Mouse (Mus musculus) CH12.LX (cell line): ENCODE measurements at regions not wholly inside any gene's neighbourhood (a gene's known extent, or its start where the extent isn't known, plus 50 kb on each side); places are given as distances from the start of the nearest gene placed in this dataset.

Experiments used
- DNase-seq: peaks from one replicate; pipeline ENCODE4 v3.0.0-alpha.2; 2013; ENCODE audit errors: extremely low read depth
- H3K27ac ChIP-seq: 2 replicates; pipeline ENCODE4 v1.5.1; 2012; ENCODE audit warnings: low read depth, mild to moderate bottlenecking, control low read depth, moderate library complexity; ENCODE audit not compliant: insufficient read depth
- H3K27me3 ChIP-seq: replicated peaks from 2 replicates; pipeline ENCODE3; 2012; ENCODE audit warnings: inconsistent platforms
- H3K36me3 ChIP-seq, 2 experiments: replicated peaks in 1 of 2; 2 replicates each; pipeline versions ENCODE3 to v1.6.1; 2012; ENCODE audit warnings: inconsistent platforms in 1 of 2, low read length in 1 of 2, mild to moderate bottlenecking in 1 of 2, mixed read lengths in 1 of 2, moderate library complexity in 1 of 2; ENCODE audit not compliant: control insufficient read depth in 1 of 2, insufficient read depth in 1 of 2
- H3K4me1 ChIP-seq, 2 experiments: 2 replicates each; pipeline ENCODE4 v1.6.1; 2012; ENCODE audit warnings: inconsistent platforms in 1 of 2, moderate library complexity in 1 of 2; ENCODE audit not compliant: insufficient read depth in 2 of 2, control insufficient read depth in 1 of 2
- H3K4me2 ChIP-seq: 2 replicates; pipeline ENCODE4 v1.6.1; 2012; ENCODE audit warnings: low read depth, mild to moderate bottlenecking, control low read depth; ENCODE audit not compliant: poor library complexity, insufficient read depth, severe bottlenecking
- H3K4me3 ChIP-seq, 3 experiments: fragments of 150-350 bp in 1 of 3; sonication (generic) in 1 of 3; replicated peaks in 1 of 3; 2 replicates each; pipeline versions ENCODE3 to v1.5.1; 2011 to 2012; ENCODE audit warnings: low read depth in 2 of 3, low read length in 2 of 3, mild to moderate bottlenecking in 2 of 3, moderate library complexity in 2 of 3, control low read depth in 1 of 3, improper control_type of control experiment in 1 of 3, inconsistent platforms in 1 of 3, mixed read lengths in 1 of 3; ENCODE audit not compliant: poor library complexity in 1 of 3
- H3K79me2 ChIP-seq: replicated peaks from 2 replicates; pipeline ENCODE4 v1.6.1; 2012; ENCODE audit warnings: mild to moderate bottlenecking, moderate library complexity; ENCODE audit not compliant: control insufficient read depth, poor library complexity, insufficient read depth, severe bottlenecking; ENCODE audit errors: extremely low read depth
- H3K9ac ChIP-seq: 2 replicates; pipeline ENCODE4 v1.6.1; 2012; ENCODE audit warnings: low read depth, mild to moderate bottlenecking, control low read depth, moderate library complexity; ENCODE audit not compliant: insufficient read depth
- H3K9me3 ChIP-seq: replicated peaks from 2 replicates; pipeline ENCODE3; 2012; ENCODE audit warnings: low read length, inconsistent platforms, mixed read lengths
- BHLHE40 ChIP-seq: IDR thresholded peaks from 2 replicates; pipeline ENCODE4 v1.6.1; 2011; ENCODE audit warnings: mild to moderate bottlenecking, low read depth, low read length, improper control_type of control experiment
- CHD2 ChIP-seq: IDR thresholded peaks from 2 replicates; pipeline ENCODE4 v1.6.1; 2011; ENCODE audit warnings: low read length, improper control_type of control experiment
- CTCF ChIP-seq, 2 experiments: IDR thresholded peaks in 1 of 2; conservative IDR thresholded peaks in 1 of 2; 2 replicates each; pipeline ENCODE4 v1.5.1; 2011 to 2012; ENCODE audit warnings: low read depth in 2 of 2, low read length in 2 of 2, improper control_type of control experiment in 1 of 2, inconsistent platforms in 1 of 2, mild to moderate bottlenecking in 1 of 2, moderate library complexity in 1 of 2
- E2F4 ChIP-seq: IDR thresholded peaks from 2 replicates; pipeline ENCODE4 v1.6.1; 2011; ENCODE audit warnings: low read depth, low read length, improper control_type of control experiment; ENCODE audit not compliant: insufficient replicate concordance
- EP300 ChIP-seq: IDR thresholded peaks from 2 replicates; pipeline ENCODE4 v1.6.1; 2011; ENCODE audit warnings: low read length, improper control_type of control experiment
- ETS1 ChIP-seq: conservative IDR thresholded peaks from 2 replicates; pipeline ENCODE4 v1.6.1; 2012; ENCODE audit warnings: low read depth, mild to moderate bottlenecking, inconsistent platforms, low read length, improper control_type of control experiment, moderate library complexity
- IRF4 ChIP-seq: IDR thresholded peaks from 2 replicates; pipeline ENCODE4 v1.6.1; 2014; ENCODE audit warnings: low read depth, mild to moderate bottlenecking, inconsistent platforms, low read length, improper control_type of control experiment
- JUND ChIP-seq: conservative IDR thresholded peaks from 2 replicates; pipeline ENCODE4 v1.6.1; 2011; ENCODE audit warnings: low read depth, low read length, improper control_type of control experiment
- MAFK ChIP-seq: IDR thresholded peaks from 2 replicates; pipeline ENCODE4 v1.6.1; 2011; ENCODE audit warnings: low read length, improper control_type of control experiment; ENCODE audit not compliant: insufficient replicate concordance
- MAX ChIP-seq: IDR thresholded peaks from 2 replicates; pipeline ENCODE4 v1.6.1; 2011; ENCODE audit warnings: low read length, improper control_type of control experiment
- MEF2A ChIP-seq: IDR thresholded peaks from 2 replicates; pipeline ENCODE4 v1.6.1; 2014; ENCODE audit warnings: low read depth, mild to moderate bottlenecking, inconsistent platforms, low read length, improper control_type of control experiment, borderline replicate concordance
- NELFE ChIP-seq: IDR thresholded peaks from 2 replicates; pipeline ENCODE4 v1.6.1; 2011; ENCODE audit warnings: low read depth, low read length, improper control_type of control experiment
- POLR2AphosphoS2 ChIP-seq: IDR thresholded peaks from 2 replicates; pipeline ENCODE4 v1.6.1; 2011; ENCODE audit warnings: low read depth, low read length, improper control_type of control experiment
- RAD21 ChIP-seq: IDR thresholded peaks from 2 replicates; pipeline ENCODE4 v1.6.1; 2011; ENCODE audit warnings: low read depth, mild to moderate bottlenecking, low read length, improper control_type of control experiment, moderate library complexity
- SIN3A ChIP-seq: IDR thresholded peaks from 2 replicates; pipeline ENCODE4 v1.6.1; 2012; ENCODE audit warnings: low read length, improper control_type of control experiment, inconsistent platforms
- TCF12 ChIP-seq: IDR thresholded peaks from 2 replicates; pipeline ENCODE4 v1.6.1; 2014; ENCODE audit warnings: low read depth, mild to moderate bottlenecking, inconsistent platforms, low read length, improper control_type of control experiment
- UBTF ChIP-seq: IDR thresholded peaks from 2 replicates; pipeline ENCODE4 v1.6.1; 2012; ENCODE audit warnings: low read depth, mild to moderate bottlenecking, inconsistent platforms, low read length, improper control_type of control experiment, moderate library complexity
- USF2 ChIP-seq: conservative IDR thresholded peaks from 2 replicates; pipeline ENCODE4 v1.6.1; 2011; ENCODE audit warnings: low read depth, low read length, improper control_type of control experiment
- ZKSCAN1 ChIP-seq: IDR thresholded peaks from 2 replicates; pipeline ENCODE4 v1.6.1; 2012; ENCODE audit warnings: low read depth, inconsistent platforms, low read length, improper control_type of control experiment, borderline replicate concordance
- ZNF384 ChIP-seq: IDR thresholded peaks from 2 replicates; pipeline ENCODE4 v1.6.1; 2012; ENCODE audit warnings: low read depth, low read length, improper control_type of control experiment, inconsistent platforms
- dilution Hi-C: fragments of 300-500 bp; cut with MboI; formaldehyde crosslinking; loops from 2 replicates; pipeline ENCODE4 v1.14.3; 2020; ENCODE audit warnings: low sequenced_read_pairs; ENCODE audit not compliant: extremely low pct_unique_long_range_greater_than_20kb, extremely low pct_ligation_motif_present
- in situ Hi-C: fragments of 300-500 bp; cut with MboI; formaldehyde crosslinking; loops from 3 replicates; pipeline ENCODE4 v1.14.3; 2019; ENCODE audit warnings: low sequenced_read_pairs, low pct_ligation_motif_present, low pct_unique_long_range_greater_than_20kb, mixed read lengths

- no peak for DNase-seq
- dilution Hi-C loops = no loop called here
These were observed 97.9 kb upstream of the Irx3 start for GRCm38 (mm10) chr8:91899747-91900146.

GRCm38 (mm10) chr8:91897381-91897780 is 95.5 kb upstream of the Irx3 start:
- no peak overlapping the region for H3K4me3 ChIP-seq
- dilution Hi-C loops = no loop called here
- H3K36me3 ChIP-seq = no peaks in the 10 kb centered on the region
- in situ Hi-C loops = no loop called here
- H3K27me3 ChIP-seq = no peaks in the 10 kb centered on the region
- peaks cover 78% of the 10 kb centered on the region for H3K9me3 ChIP-seq
- no peak overlapping the region for H3K9ac ChIP-seq
- no peak overlapping the region for H3K4me2 ChIP-seq
- H3K4me1 ChIP-seq = no peaks in the 10 kb centered on the region
- no peak for TF ChIP-seq SIN3A
- TF ChIP-seq BHLHE40 = no peak
- no peaks in the 10 kb centered on the region for H3K79me2 ChIP-seq
- DNase-seq = no peak
- no peak overlapping the region for H3K27ac ChIP-seq

More at GRCm38 (mm10) chr8:91899747-91900146, 97.9 kb upstream of the Irx3 start:
- Histone ChIP-seq H3K27me3 (no peaks in the 10 kb centered on the region), H3K27ac (no peak overlapping the region), H3K79me2 (no peaks in the 10 kb centered on the region), H3K4me1 (no peaks in the 10 kb centered on the region), H3K9me3 (peaks cover 87% of the 10 kb centered on the region), H3K9ac (no peak overlapping the region), H3K4me3 (no peak overlapping the region), H3K4me2 (no peak overlapping the region), H3K36me3 (no peaks in the 10 kb centered on the region)
- TF ChIP-seq ZNF384 = no peak
- no peak for TF ChIP-seq NELFE
- no peak for TF ChIP-seq CHD2
- TF ChIP-seq MAFK = no peak
- no peak for TF ChIP-seq POLR2AphosphoS2
- no peak for TF ChIP-seq TCF12
- no peak for TF ChIP-seq USF2
- no peak for TF ChIP-seq JUND
- no peak for TF ChIP-seq RAD21
- no peak for TF ChIP-seq IRF4
- no peak for TF ChIP-seq UBTF
- no peak for TF ChIP-seq EP300
- no peak for TF ChIP-seq ZKSCAN1
- TF ChIP-seq MAX = no peak
- no peak for TF ChIP-seq ETS1
- TF ChIP-seq E2F4 = no peak
- no peak for TF ChIP-seq MEF2A
- TF ChIP-seq CTCF (conservative IDR thresholded peaks at IDR 0.05 in 1 of 2, IDR thresholded peaks at IDR 0.05 in 1 of 2; ENCODE audit: low read depth in 2 of 2, low read length in 2 of 2) = no peak
- in situ Hi-C loops = no loop called here
